Mouse (Mus musculus): ENCODE data around the gene Gm5414. TPM values are rescaled to one million over a fixed set of nuclear protein-coding genes. Genes with fewer than 3 reads are reported as not detected.

The Gm5414 gene
- total RNA-seq (2021) = not detected
- long read RNA-seq, experiment 1 = 0 reads
- long read RNA-seq, experiment 2 = 0 reads

- DNase-seq (ENCODE audit: low spot score) = no peak
Measured at GRCm38 (mm10) chr15:101627884-101628283, at the start of gene Gm5414. Gene Gm5414, minus strand, starts transcription at chr15:101628188.

GRCm38 (mm10) chr15:101675978-101676377 lies 48.0 kb upstream of the Gm5414 start:
- DNase-seq (ENCODE audit: low spot score) = no peak

GRCm38 (mm10) chr15:101652736-101653265 lies 24.8 kb upstream of the Gm5414 start:
- DNase-seq (ENCODE audit: low spot score) = no peak

- no peak for DNase-seq (ENCODE audit: low spot score)
Measured at GRCm38 (mm10) chr15:101647280-101647679, 19.3 kb upstream of the Gm5414 start, which contains the start of gene Gm5478. Gene Gm5478, minus strand, starts transcription at chr15:101647380.

GRCm38 (mm10) chr15:101599123-101599522 lies 28.9 kb downstream of the Gm5414 start:
- no peak for DNase-seq (ENCODE audit: low spot score)

- no peak for DNase-seq (ENCODE audit: low spot score)
Measured at GRCm38 (mm10) chr15:101588216-101588615, 39.8 kb downstream of the Gm5414 start.

- no peak for DNase-seq (ENCODE audit: low spot score)
Measured at GRCm38 (mm10) chr15:101584456-101584855, 43.5 kb downstream of the Gm5414 start.

GRCm38 (mm10) chr15:101583211-101583965 lies 44.6 kb downstream of the Gm5414 start:
- DNase-seq (ENCODE audit: low spot score) = no peak

GRCm38 (mm10) chr15:101581701-101582100 lies 46.3 kb downstream of the Gm5414 start:
- no peak for DNase-seq (ENCODE audit: low spot score)

- DNase-seq (ENCODE audit: low spot score) = no peak
Measured at GRCm38 (mm10) chr15:101575506-101575905, 52.5 kb downstream of the Gm5414 start.

Small RNA genes lying within 50 kb of the gene (microRNA-seq; reads per million reads assigned to microRNA genes)
- gene Gm44383 (not detected), gene Gm44479 (not detected)

Other genes starting within 250 kb of the Gm5414 start
- gene Krt7, start 217.1 kb downstream of the Gm5414 start, total RNA-seq (2021) = under 1 TPM in 1 of 2 experiments, not detected in 1; 0.14 TPM
- not detected for gene Krt87, start 189.4 kb downstream of the Gm5414 start, total RNA-seq (2021)
- gene Krt88, start 180.4 kb downstream of the Gm5414 start, total RNA-seq (2021) = not detected
- gene Krt81, start 164.4 kb downstream of the Gm5414 start, total RNA-seq (2021) = not detected
- not detected for gene Krt86, start 154.7 kb downstream of the Gm5414 start, total RNA-seq (2021)
- gene Krt83, start 136.7 kb downstream of the Gm5414 start, total RNA-seq (2021) = not detected
- gene Gm49425, start 110.9 kb downstream of the Gm5414 start, total RNA-seq (2021) = not detected
- not detected for gene Krt84, start 95.4 kb downstream of the Gm5414 start, total RNA-seq (2021)
- not detected for gene Krt82, start 77.5 kb downstream of the Gm5414 start, total RNA-seq (2021)
- not detected for gene Krt90, start 65.2 kb downstream of the Gm5414 start, total RNA-seq (2021)
- not detected for gene Krt75, start 54.3 kb downstream of the Gm5414 start, total RNA-seq (2021)
- gene Gm5478, start 19.2 kb upstream of the Gm5414 start, total RNA-seq (2021) = not detected
- not detected for gene Krt6b, start 52.1 kb upstream of the Gm5414 start, total RNA-seq (2021)
- gene Krt6a, start 66.1 kb upstream of the Gm5414 start, total RNA-seq (2021) = not detected
- under 1 TPM in 1 of 2 experiments, not detected in 1; 0.09 TPM for gene Krt5, start 84.7 kb upstream of the Gm5414 start, total RNA-seq (2021)
- under 1 TPM in 1 of 2 experiments, not detected in 1; 0.14 TPM for gene Krt71, start 114.9 kb upstream of the Gm5414 start, total RNA-seq (2021)
- gene Krt72, start 158.3 kb upstream of the Gm5414 start, total RNA-seq (2021) = not detected
- not detected for gene Krt73, start 174.2 kb upstream of the Gm5414 start, total RNA-seq (2021)
- not detected for gene Krt2, start 190.0 kb upstream of the Gm5414 start, total RNA-seq (2021)
- gene Krt1, start 222.6 kb upstream of the Gm5414 start, total RNA-seq (2021) = not detected
- not detected for gene Krt77, start 241.5 kb upstream of the Gm5414 start, total RNA-seq (2021)